Mouse (Mus musculus): ENCODE results near the gene Ergic1. TPM values are rescaled to one million over a fixed set of nuclear protein-coding genes. Genes with fewer than 3 reads are reported as not detected.

Ergic1 gene
- polyA plus RNA-seq, 2 experiments, result 157 to 222 TPM

DNA sequence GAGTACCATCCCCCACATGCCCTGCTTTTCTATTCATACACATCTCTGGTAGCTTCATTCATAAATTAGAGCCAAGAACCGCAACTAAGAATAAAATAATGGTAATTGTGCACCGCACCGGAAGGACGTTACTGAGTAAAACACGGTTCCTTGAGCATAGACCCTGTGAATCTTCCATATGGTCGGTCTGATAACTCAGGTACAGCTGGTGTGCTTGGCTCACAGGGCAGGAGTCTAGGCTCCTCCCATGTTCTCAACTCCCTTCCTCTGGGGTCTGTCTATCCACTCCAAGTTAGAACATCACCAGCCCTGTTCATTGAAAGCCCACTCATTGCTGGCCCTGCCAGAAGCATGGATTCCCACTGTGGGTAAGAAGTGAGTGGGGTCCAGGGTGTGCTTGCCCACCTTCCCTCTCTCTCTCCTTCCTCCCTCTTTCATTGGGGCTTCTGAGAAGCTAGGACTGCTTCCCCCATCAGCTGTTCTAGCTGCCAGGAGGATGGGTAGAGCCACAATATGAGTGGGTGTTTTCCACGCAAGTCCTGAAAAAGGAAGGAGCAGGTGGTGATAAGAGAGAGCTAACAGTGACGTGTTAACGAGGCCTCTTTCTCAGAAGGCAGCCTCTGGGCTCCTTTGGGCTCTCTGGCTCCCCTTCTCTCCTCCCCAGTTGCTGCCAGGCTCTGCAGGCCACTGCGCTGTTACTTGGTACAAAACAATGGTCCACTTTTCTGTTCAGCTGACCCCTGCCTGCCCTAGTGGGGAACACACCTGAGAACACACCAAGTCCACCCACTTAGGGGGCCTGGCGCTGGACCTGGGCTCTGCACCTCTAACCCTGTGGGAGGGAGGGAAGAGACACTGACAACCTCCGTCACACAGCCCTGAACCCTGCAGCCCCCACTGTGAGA is 14.7 kb downstream of the Ergic1 start:
- Histone ChIP-seq H3K4me3 (replicated peaks; ENCODE audit: low read length) (no peak overlapping the region), H3K27ac (replicated peaks; ENCODE audit: low read depth, low read length) (no peak overlapping the region), H3K4me1 (ENCODE audit: control insufficient read depth, insufficient read depth, low read length) (peaks cover 10% of the 10 kb centered on the region), H3K4me2 (replicated peaks; ENCODE audit: low read depth, low read length, severe bottlenecking) (no peak overlapping the region), H3K36me3 (ENCODE audit: control insufficient read depth, insufficient read depth, low read length) (peaks cover 43% of the 10 kb centered on the region), H3K9ac (ENCODE audit: low read depth, low read length, severe bottlenecking) (no peak overlapping the region), H3K27me3 (ENCODE audit: control insufficient read depth, insufficient read depth, low read length) (no peaks in the 10 kb centered on the region), H3K9me3 (ENCODE audit: control insufficient read depth, low read length) (no peaks in the 10 kb centered on the region)
- DNase-seq (ENCODE audit: low spot score), result no peak
- ATAC-seq (ENCODE audit: low FRiP score, low read depth), result no peak
- 81% methylated on average over 11 of the region's 12 CpGs for WGBS
- no peak for TF ChIP-seq POLR2A (IDR thresholded peaks at IDR 0.05; ENCODE audit: borderline replicate concordance, extremely low read depth, insufficient read depth, insufficient read length)

GRCm38 (mm10) chr17:26576833-26577232 is 15.5 kb downstream of the Ergic1 start:
- Histone ChIP-seq H3K9ac (ENCODE audit: low read depth, low read length, severe bottlenecking) (no peak overlapping the region), H3K27ac (replicated peaks; ENCODE audit: low read depth, low read length) (no peak overlapping the region), H3K36me3 (ENCODE audit: control insufficient read depth, insufficient read depth, low read length) (peaks cover 37% of the 10 kb centered on the region), H3K4me1 (ENCODE audit: control insufficient read depth, insufficient read depth, low read length) (peaks cover 10% of the 10 kb centered on the region), H3K27me3 (ENCODE audit: control insufficient read depth, insufficient read depth, low read length) (no peaks in the 10 kb centered on the region), H3K4me2 (replicated peaks; ENCODE audit: low read depth, low read length, severe bottlenecking) (no peak overlapping the region), H3K4me3 (replicated peaks; ENCODE audit: low read length) (no peak overlapping the region), H3K9me3 (ENCODE audit: control insufficient read depth, low read length) (no peaks in the 10 kb centered on the region)
- TF ChIP-seq POLR2A (IDR thresholded peaks at IDR 0.05; ENCODE audit: borderline replicate concordance, extremely low read depth, insufficient read depth, insufficient read length), result no peak
- ATAC-seq (ENCODE audit: low FRiP score, low read depth) (no peak), DNase-seq (ENCODE audit: low spot score) (peak; percentile 53)
- 78% methylated on average over 7 of the region's 7 CpGs for WGBS

DNA sequence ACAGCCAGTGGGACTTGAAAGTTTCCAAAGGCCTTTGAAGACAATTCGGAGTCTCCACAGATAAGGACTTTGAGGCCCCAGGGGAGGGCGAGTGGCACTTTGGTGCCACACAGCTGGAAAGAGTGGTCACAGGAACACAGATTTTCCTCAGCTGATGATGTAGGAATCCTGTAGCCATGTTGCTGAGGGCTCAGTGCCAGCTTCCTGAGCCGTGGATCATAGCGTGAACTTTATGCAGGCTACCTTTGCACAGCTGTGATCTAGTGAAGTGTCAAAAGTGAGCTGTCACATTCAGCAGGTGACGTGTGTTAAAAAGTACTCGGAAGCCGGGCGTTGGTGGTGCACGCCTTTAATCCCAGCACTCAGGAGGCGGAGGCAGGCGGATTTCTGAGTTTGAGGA is 16.0 kb downstream of the Ergic1 start:
- WGBS, result 72% methylated on average over 11 of the region's 11 CpGs
- H3K36me3 ChIP-seq (ENCODE audit: control insufficient read depth, insufficient read depth, low read length), result peaks cover 37% of the 10 kb centered on the region
- no peaks in the 10 kb centered on the region for H3K9me3 ChIP-seq (ENCODE audit: control insufficient read depth, low read length)
- ATAC-seq (ENCODE audit: low FRiP score, low read depth), result no peak
- H3K27me3 ChIP-seq (ENCODE audit: control insufficient read depth, insufficient read depth, low read length), result no peaks in the 10 kb centered on the region
- no peak overlapping the region for H3K4me2 ChIP-seq (replicated peaks; ENCODE audit: low read depth, low read length, severe bottlenecking)
- H3K4me1 ChIP-seq (ENCODE audit: control insufficient read depth, insufficient read depth, low read length), result peaks cover 10% of the 10 kb centered on the region
- no peak for DNase-seq (ENCODE audit: low spot score)
- H3K4me3 ChIP-seq (replicated peaks; ENCODE audit: low read length), result no peak overlapping the region
- no peak overlapping the region for H3K9ac ChIP-seq (ENCODE audit: low read depth, low read length, severe bottlenecking)
- H3K27ac ChIP-seq (replicated peaks; ENCODE audit: low read depth, low read length), result no peak overlapping the region
- no peak for TF ChIP-seq POLR2A (IDR thresholded peaks at IDR 0.05; ENCODE audit: borderline replicate concordance, extremely low read depth, insufficient read depth, insufficient read length)

DNA sequence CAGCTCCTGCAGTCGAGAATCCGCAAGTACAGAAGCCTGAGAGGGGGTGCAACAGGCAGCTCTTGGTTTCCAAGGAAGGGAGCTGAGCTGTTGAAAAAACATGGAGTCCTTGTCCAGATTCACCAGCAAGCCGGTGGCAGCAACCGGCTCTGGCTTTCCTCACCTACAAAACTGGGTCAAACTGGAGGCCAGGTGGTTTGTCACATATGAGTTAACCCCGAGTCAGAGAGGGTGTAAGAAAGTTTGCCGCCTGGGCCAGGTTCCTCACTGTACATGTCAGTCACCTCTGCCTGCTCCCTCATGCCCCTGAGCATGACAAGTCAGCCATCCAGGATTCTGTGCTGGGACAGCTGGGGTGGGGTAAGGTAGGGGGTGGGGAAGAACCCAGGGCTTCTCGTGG is 16.9 kb downstream of the Ergic1 start:
- 80% methylated on average over 7 of the region's 7 CpGs for WGBS
- H3K4me3 ChIP-seq (replicated peaks; ENCODE audit: low read length), result no peak overlapping the region
- no peaks in the 10 kb centered on the region for H3K27me3 ChIP-seq (ENCODE audit: control insufficient read depth, insufficient read depth, low read length)
- H3K9me3 ChIP-seq (ENCODE audit: control insufficient read depth, low read length), result no peaks in the 10 kb centered on the region
- TF ChIP-seq POLR2A (IDR thresholded peaks at IDR 0.05; ENCODE audit: borderline replicate concordance, extremely low read depth, insufficient read depth, insufficient read length), result no peak
- H3K27ac ChIP-seq (replicated peaks; ENCODE audit: low read depth, low read length), result no peak overlapping the region
- H3K4me1 ChIP-seq (ENCODE audit: control insufficient read depth, insufficient read depth, low read length), result peaks cover 10% of the 10 kb centered on the region
- no peak for DNase-seq (ENCODE audit: low spot score)
- no peak for ATAC-seq (ENCODE audit: low FRiP score, low read depth)
- H3K36me3 ChIP-seq (ENCODE audit: control insufficient read depth, insufficient read depth, low read length), result peaks cover 42% of the 10 kb centered on the region
- H3K4me2 ChIP-seq (replicated peaks; ENCODE audit: low read depth, low read length, severe bottlenecking), result no peak overlapping the region
- H3K9ac ChIP-seq (ENCODE audit: low read depth, low read length, severe bottlenecking), result no peak overlapping the region

GRCm38 (mm10) chr17:26578771-26579170 is 17.5 kb downstream of the Ergic1 start:
- ATAC-seq (ENCODE audit: low FRiP score, low read depth), result no peak
- no peak overlapping the region for H3K4me2 ChIP-seq (replicated peaks; ENCODE audit: low read depth, low read length, severe bottlenecking)
- TF ChIP-seq POLR2A (IDR thresholded peaks at IDR 0.05; ENCODE audit: borderline replicate concordance, extremely low read depth, insufficient read depth, insufficient read length), result no peak
- no peak overlapping the region for H3K9ac ChIP-seq (ENCODE audit: low read depth, low read length, severe bottlenecking)
- peaks cover 43% of the 10 kb centered on the region for H3K36me3 ChIP-seq (ENCODE audit: control insufficient read depth, insufficient read depth, low read length)
- WGBS, result 86% methylated on average over 11 of the region's 11 CpGs
- H3K27ac ChIP-seq (replicated peaks; ENCODE audit: low read depth, low read length), result no peak overlapping the region
- peaks cover 9% of the 10 kb centered on the region for H3K4me1 ChIP-seq (ENCODE audit: control insufficient read depth, insufficient read depth, low read length)
- no peak overlapping the region for H3K4me3 ChIP-seq (replicated peaks; ENCODE audit: low read length)
- H3K27me3 ChIP-seq (ENCODE audit: control insufficient read depth, insufficient read depth, low read length), result no peaks in the 10 kb centered on the region
- DNase-seq (ENCODE audit: low spot score), result no peak
- no peaks in the 10 kb centered on the region for H3K9me3 ChIP-seq (ENCODE audit: control insufficient read depth, low read length)

All from limb, embryonic 14.5 days (tissue).